Mouse (Mus musculus) kidney, postnatal 25 days (tissue): ENCODE measurements around the gene Sept11.
A peak's percentile ranks its signal among the peaks of the same experiment; 100 is the strongest.

ENCODE experiments used
- DNase-seq, 2 experiments: peaks; one replicate each; pipeline ENCODE4 v3.0.0; 2021; ENCODE audit warnings: mixed read lengths in 2 of 2

The Sept11 gene

DNA sequence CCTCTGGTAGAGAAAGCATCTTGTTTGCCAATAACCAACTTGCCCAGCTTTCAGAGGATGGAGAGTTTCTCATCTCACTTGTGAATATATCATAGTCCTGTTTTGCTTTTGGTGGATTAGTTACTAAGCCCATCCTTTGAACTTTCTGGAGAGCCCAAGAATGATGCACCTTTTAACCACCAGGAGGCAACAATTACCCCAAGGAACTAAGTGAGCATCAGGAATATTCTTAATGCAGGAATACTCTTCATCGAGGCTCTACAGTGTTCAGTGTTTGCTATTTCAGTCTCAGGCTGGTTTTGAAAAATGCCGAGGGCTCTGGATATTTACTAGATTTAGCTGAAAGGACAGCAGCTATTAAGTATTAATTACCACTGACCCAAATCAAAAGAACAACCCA, 87.0 kb downstream of the Sept11 start:
- DNase-seq = no peak

GRCm38 (mm10) chr5:93183311-93183710, 90.1 kb downstream of the Sept11 start:
- no peak for DNase-seq

DNA sequence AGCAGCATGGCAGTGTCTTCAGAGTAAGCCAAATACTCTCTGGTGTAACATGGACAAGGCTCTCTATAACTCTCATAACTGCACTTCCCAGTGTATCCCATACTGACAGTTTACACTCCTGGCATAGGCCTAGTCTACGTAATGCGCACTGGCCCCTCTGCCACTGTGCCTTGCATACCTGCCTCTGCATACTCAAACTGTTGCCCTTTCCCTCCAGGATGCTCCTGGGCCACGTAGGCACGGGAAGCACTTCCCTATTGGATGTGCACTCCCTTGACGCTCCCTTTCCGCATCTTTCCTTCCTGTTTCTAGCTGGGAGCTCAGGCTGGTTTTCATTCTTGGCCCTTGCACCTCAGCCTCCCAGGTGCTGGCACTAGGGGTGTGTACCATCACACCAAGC, 91.3 kb downstream of the Sept11 start:
- DNase-seq = no peak

DNA sequence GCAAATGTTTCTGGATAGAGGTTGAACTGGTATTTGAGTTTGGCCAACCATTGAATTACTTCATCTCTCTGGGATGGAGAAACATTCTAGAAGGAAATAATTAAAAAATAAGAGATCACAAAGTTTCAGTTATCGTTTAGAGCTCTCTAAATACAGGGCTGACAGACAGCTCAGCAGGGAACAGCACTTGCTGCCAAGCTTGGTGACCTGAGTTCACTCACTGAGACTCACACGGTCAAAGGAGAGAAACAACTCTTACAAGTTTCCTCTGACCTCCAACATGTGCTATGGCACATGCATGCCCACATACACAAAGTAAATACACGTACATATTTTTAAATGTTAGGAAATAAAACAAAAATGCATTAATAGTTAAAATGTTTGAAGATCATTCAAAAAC, 96.4 kb downstream of the Sept11 start:
- no peak for DNase-seq

DNA sequence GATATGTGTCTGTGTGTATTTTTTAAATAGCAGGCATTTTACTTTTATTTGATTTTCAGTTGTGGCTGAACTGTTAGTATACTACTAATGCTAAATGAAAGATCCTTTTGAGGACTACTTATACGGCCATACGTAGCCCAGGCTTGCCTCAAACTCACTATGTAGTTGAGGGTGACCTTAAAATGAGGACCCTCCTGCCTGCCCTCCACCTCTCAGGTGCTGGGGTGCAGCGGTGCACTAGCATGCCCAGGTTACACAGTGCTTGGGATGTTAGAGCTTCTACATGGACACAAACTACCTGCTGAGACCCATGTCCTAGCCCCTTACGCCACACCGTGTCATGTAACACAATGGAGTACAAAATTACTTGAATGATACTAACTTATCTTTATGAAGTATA, 97.2 kb downstream of the Sept11 start:
- no peak for DNase-seq

- no peak for DNase-seq
Measured at GRCm38 (mm10) chr5:93198232-93198631, 105.0 kb downstream of the Sept11 start.

DNA sequence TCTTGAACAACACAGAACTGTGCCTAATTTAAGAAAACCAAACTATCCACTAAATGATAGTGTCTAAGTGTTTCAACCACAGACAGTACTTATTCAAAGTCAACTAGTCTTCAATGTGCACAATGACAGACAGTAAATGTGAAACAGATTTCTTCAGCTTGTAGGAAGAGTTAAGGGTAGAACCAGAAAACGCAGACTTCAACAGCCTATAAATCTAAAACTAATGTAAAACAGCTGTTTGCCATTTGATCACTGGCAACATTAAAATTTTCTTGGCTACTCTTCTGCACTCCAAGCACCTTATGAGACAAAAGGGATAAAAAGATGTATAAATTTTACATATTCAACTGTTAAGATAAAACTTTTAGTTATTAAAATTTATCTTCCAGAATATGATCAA, 107.9 kb downstream of the Sept11 start:
- DNase-seq = no peak

DNA sequence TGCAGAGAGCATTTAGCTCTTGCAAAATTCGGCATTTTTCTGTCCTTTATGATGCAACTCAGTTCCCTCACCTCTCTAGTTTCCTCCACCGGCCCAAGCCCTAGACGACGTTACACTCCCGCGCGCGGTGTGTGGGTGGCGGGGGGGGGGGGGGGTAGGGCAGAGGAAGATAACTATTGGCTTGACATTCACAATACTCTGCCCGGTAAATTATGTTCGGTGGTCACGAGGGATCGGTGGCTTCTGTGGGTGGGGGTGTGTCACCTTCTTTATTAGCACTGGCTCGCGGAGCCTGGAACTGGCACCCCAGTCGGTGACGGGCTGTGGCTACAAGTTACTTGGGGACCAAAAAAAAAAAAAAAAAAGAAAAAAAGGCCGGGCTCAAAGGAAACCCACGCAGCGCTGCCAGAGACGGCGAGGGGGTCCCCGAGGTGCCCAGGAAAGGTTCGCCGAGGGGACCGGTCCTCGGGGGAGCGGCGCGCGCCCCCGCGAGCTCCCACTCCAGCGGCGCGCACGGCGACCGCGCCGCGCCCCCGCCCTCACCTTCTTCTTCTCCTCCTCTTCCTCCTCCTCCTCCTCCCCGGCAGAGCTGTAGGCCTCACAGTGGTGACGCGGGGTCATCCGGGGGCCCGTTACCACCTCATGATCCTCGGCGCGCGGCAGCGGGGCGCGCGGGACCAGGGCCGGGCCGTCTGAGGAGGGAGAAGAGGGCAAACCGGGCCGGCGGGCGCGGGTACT, 112.3 kb downstream of the Sept11 start:
- peak; percentile 58 to 82 for DNase-seq

GRCm38 (mm10) chr5:93206109-93207005, 113.1 kb downstream of the Sept11 start, which contains the start of the genes Ccni and 2010109A12Rik:
Gene Ccni (minus strand): TSS chr5:93206495.
Gene 2010109A12Rik (plus strand): TSS chr5:93206518.
- DNase-seq = peak; percentile 95 to 97

- DNase-seq = peak; percentile 86 to 87
Measured at GRCm38 (mm10) chr5:93207006-93207348, 113.7 kb downstream of the Sept11 start.

DNA sequence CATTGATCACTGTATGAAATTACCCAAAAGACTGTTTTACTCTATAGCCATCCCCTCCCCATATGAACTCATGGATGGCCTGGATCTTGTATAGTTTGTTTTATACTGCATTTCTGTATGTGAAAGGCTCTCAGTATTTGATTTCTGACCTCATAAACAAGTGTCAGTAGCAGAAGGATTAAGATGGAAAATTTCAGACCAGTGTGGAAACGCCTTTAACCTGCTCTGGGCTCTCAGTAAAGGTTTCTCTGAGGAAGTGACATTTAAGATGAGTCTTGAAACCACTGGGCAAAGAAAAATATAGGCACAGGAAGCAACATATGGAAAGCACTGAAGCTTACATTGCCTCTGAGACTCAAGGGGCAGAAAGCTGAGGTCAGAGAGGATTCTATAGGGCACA, 114.3 kb downstream of the Sept11 start:
- no peak for DNase-seq

DNA sequence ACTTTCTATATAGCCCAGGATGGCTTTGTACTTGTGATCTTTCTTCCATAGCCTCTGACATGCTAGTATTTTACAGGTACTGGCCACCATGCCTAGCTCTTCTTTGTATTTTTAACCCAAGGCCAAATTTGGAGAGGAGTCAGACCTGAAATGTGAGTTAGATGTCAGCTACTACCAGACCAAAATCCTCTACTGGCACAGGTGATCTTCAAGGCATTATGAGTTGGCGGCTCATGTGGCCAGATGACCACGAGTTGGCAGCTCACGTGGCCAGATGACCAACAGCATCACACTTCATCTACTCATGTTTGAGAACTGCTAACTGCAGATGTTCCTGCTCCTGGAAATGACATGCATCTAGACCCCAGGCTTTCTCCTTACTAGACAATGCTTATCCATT, 125.1 kb downstream of the Sept11 start:
- no peak for DNase-seq

GRCm38 (mm10) chr5:93221661-93222060, 128.4 kb downstream of the Sept11 start:
- DNase-seq = peak; percentile 69 to 78

DNA sequence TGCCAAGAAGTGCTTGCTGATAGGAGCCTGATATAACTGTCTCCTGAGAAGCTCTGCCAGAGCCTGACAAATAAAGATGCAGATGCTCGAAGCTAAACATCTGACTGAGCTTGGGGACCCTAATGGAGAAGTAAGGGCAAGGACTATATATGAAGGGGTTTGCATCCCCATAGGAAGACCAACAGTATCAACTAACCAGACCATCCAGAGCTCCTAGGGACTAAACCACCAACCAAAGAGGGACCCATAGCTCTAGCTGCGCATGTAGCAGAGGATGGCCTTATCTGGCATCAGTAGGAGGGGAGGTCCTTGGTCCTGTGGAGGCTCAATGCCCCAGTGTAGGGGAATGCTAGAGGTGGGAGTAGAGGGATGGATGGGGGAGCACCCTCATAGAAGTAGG, 131.3 kb downstream of the Sept11 start:
- DNase-seq = no peak
